Mouse (Mus musculus) hindbrain, embryonic 16.5 days (tissue): ENCODE results near the gene Asz1. TPM values are rescaled to one million over a fixed set of nuclear protein-coding genes. Genes with fewer than 3 reads are reported as not detected.

Source experiments
- ATAC-seq: fragments of 200-750 bp; cut with Nextera tagmentation; 2 replicates; pipeline ENCODE4 v1.8.0; 2017; ENCODE audit warnings: moderate TSS enrichment, moderate library complexity
- H3K27ac ChIP-seq: fragments of 300-500 bp; sonication (generic); 2 replicates; pipeline ENCODE4 v1.5.1; 2014; ENCODE audit warnings: low read depth, mild to moderate bottlenecking, control low read depth, low read length, moderate library complexity
- H3K27me3 ChIP-seq: fragments of 300-500 bp; sonication (generic); replicated peaks from 2 replicates; pipeline ENCODE4 v1.6.1; 2014; ENCODE audit warnings: low read length; ENCODE audit not compliant: control insufficient read depth, insufficient read depth
- H3K36me3 ChIP-seq: fragments of 300-500 bp; sonication (generic); 2 replicates; pipeline ENCODE4 v1.6.1; 2014; ENCODE audit warnings: mild to moderate bottlenecking, low read length, moderate library complexity, mixed read lengths; ENCODE audit not compliant: control insufficient read depth, insufficient read depth
- H3K4me1 ChIP-seq: fragments of 300-500 bp; sonication (generic); 2 replicates; pipeline ENCODE4 v1.6.1; 2014; ENCODE audit warnings: low read depth, low read length; ENCODE audit not compliant: control insufficient read depth, insufficient read depth
- H3K4me2 ChIP-seq: fragments of 300-500 bp; sonication (generic); 2 replicates; pipeline ENCODE4 v1.6.1; 2014; ENCODE audit warnings: mild to moderate bottlenecking, low read length, control low read depth, moderate library complexity
- H3K4me3 ChIP-seq: fragments of 300-500 bp; sonication (generic); 2 replicates; pipeline ENCODE4 v1.5.1; 2014; ENCODE audit warnings: mild to moderate bottlenecking, low read length, control low read depth, moderate library complexity
- H3K9ac ChIP-seq: fragments of 300-500 bp; sonication (generic); 2 replicates; pipeline ENCODE4 v1.6.1; 2014; ENCODE audit warnings: low read depth, mild to moderate bottlenecking, control low read depth, low read length, moderate library complexity
- H3K9me3 ChIP-seq: fragments of 300-500 bp; sonication (generic); 2 replicates; pipeline ENCODE4 v1.6.1; 2014; ENCODE audit warnings: mild to moderate bottlenecking, low read length, moderate library complexity; ENCODE audit not compliant: control insufficient read depth
- WGBS: fragments of 180-500 bp; shearing (Covaris S2); extraction: QIAGEN DNeasy Blood & Tissue Kit; methylation state at CpG from one replicate; pipeline ENCODE4 v1.1.7; 2014; 5-methylcytosine and 5-hydroxymethylcytosine counted together
- polyA plus RNA-seq: library from polyadenylated mRNA; unstranded; fragments of >200 nt; fragmentation: Nextera tagmentation; extraction: Ambion mirVana; gene quantifications from 2 replicates; pipeline ENCODE4 v1.2.1, GENCODE M21; 2015

The Asz1 gene
- polyA plus RNA-seq, 1 experiment from 2014 or later, result not detected

GRCm38 (mm10) chr6:18029746-18030656 is 78.9 kb downstream of the Asz1 start, which contains the start of gene Wnt2:
TSS of gene Wnt2 (minus strand) at chr6:18030585.
- WGBS, result under 1% methylated on average over 47 of the region's 47 CpGs
- peak within 1 kb of the TSS; percentile 99 for H3K4me2 ChIP-seq
- H3K36me3 ChIP-seq, result no peaks in the 10 kb centered on the region
- peaks cover 22% of the 10 kb centered on the region for H3K27me3 ChIP-seq
- peak within 1 kb of the TSS; percentile 63 for H3K4me3 ChIP-seq
- no peak within 1 kb of the TSS for H3K27ac ChIP-seq
- H3K4me1 ChIP-seq, result peaks cover 18% of the 10 kb centered on the region
- no peaks in the 10 kb centered on the region for H3K9me3 ChIP-seq
- peak; percentile 64 for ATAC-seq
- H3K9ac ChIP-seq, result peak within 1 kb of the TSS; percentile 62

GRCm38 (mm10) chr6:18024133-18024794 is 84.6 kb downstream of the Asz1 start:
- H3K9ac ChIP-seq, result no peak overlapping the region
- H3K27ac ChIP-seq, result no peak overlapping the region
- H3K9me3 ChIP-seq, result no peaks in the 10 kb centered on the region
- H3K4me3 ChIP-seq, result no peak overlapping the region
- no peaks in the 10 kb centered on the region for H3K36me3 ChIP-seq
- no peak for ATAC-seq
- H3K4me1 ChIP-seq, result no peaks in the 10 kb centered on the region
- H3K27me3 ChIP-seq, result peaks cover 5% of the 10 kb centered on the region; the same call in 1 of the 2 replicates
- WGBS, result 61% methylated on average over 8 of the region's 8 CpGs
- H3K4me2 ChIP-seq, result no peak overlapping the region

- Histone ChIP-seq H3K4me1 (no peaks in the 10 kb centered on the region), H3K4me2 (no peak overlapping the region), H3K36me3 (no peaks in the 10 kb centered on the region), H3K9ac (no peak overlapping the region), H3K27ac (no peak overlapping the region), H3K27me3 (no peaks in the 10 kb centered on the region), H3K4me3 (no peak overlapping the region), H3K9me3 (no peaks in the 10 kb centered on the region)
- 85% methylated on average over 7 of the region's 7 CpGs for WGBS
- ATAC-seq, result no peak
These were observed 95.5 kb downstream of the Asz1 start for GRCm38 (mm10) chr6:18013346-18013745.

DNA sequence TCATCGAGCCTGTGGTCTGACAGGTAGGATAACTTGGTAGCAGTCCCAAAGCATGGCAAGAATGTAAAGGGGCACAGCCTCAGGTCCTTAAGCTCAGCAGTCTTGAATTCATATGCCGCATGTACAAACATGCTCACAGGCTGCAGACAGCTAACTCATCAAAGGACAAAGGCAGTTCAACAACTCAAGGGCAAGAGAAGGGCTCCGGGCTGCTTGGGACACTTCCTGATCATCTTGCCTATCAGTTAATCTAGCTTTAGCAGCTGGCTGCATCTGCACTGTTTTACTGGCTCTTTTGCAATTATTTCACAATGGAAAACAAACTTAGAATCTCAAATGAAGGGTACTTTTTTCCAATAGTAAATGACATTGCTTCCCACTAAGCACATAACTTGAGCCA is 101.5 kb downstream of the Asz1 start:
- no peak overlapping the region for H3K9ac ChIP-seq
- no peak overlapping the region for H3K4me3 ChIP-seq
- no peaks in the 10 kb centered on the region for H3K27me3 ChIP-seq
- no peak for ATAC-seq
- H3K4me2 ChIP-seq, result no peak overlapping the region
- H3K9me3 ChIP-seq, result no peaks in the 10 kb centered on the region
- no peaks in the 10 kb centered on the region for H3K36me3 ChIP-seq
- WGBS, result 84% methylated on average over 3 of the region's 3 CpGs
- no peak overlapping the region for H3K27ac ChIP-seq
- no peaks in the 10 kb centered on the region for H3K4me1 ChIP-seq

- H3K4me2 ChIP-seq, result no peak overlapping the region
- no peak overlapping the region for H3K4me3 ChIP-seq
- H3K27me3 ChIP-seq, result no peaks in the 10 kb centered on the region
- ATAC-seq, result no peak
- H3K36me3 ChIP-seq, result no peaks in the 10 kb centered on the region
- no peak overlapping the region for H3K9ac ChIP-seq
- H3K9me3 ChIP-seq, result no peaks in the 10 kb centered on the region
- H3K27ac ChIP-seq, result no peak overlapping the region
- WGBS, result 91% methylated on average over 6 of the region's 6 CpGs
- no peaks in the 10 kb centered on the region for H3K4me1 ChIP-seq
These were observed 106.8 kb downstream of the Asz1 start for GRCm38 (mm10) chr6:18002065-18002464.

Other genes with a start within 250 kb of the Asz1 start
- 0.35 and 0.36 TPM in 2 replicates for gene Wnt2, start 78.5 kb downstream of the Asz1 start, polyA plus RNA-seq
- 0.83 and 1.0 TPM in 2 replicates for gene Cftr, start 61.6 kb upstream of the Asz1 start, polyA plus RNA-seq